ENCODE assay signal across 8 mouse cellular contexts in the genomic region with DNA sequence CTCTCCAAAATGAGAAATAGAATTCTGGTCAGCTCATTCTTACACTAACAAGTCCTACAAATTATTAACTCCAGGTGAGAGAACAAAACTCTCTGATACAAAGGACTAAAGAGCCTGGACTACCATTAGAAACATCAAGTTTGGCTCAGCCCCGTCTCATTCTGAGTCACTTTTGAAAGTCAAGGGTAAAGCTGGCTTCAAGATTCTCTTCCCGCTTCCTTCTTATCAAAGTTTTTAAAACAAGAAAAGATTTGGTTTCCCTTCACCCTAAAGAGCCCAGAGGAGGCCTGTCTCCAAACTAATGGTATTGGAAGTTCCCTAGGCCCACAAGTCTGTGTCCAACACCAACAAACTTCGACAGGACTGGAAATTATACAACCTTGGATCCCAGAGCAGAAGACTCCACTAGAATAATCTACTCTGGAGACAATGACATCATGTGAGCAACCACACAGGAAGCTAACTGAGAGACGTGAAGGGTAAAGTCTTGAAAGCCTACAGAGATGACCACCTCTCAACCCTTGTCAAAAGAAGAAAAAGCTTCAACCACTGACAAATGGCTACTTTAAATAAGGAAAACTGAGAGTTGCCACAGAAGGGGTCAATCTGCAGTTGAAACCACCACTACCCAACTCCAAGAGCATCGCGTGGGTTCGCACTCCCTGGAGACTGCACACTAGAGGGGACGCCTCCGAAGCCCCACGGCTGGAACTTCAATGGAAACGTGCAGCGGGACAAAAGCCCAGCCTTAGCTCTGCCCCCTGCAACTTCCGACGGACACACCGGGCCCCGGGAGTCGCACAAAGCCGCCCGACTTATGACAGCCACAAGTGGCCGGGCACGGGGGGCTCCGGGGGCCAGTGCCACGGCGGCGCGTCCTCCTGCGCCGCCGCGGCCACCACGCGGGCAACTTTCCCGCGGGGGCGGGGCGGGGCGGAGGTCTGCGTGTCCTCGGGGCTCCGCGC. TPM values are rescaled to one million over a fixed set of nuclear protein-coding genes. Genes with fewer than 3 reads are reported as not detected.
DNase-seq lines count a peak whose midpoint lies in the region; ATAC-seq and TF ChIP-seq lines count a peak whose summit lies in the region.

No protein-coding gene starts in this region.

- 11% methylated on average over 40 of the region's 41 CpGs for WGBS in hindbrain, embryonic 13.5 days
- 17% methylated on average over 37 of the region's 41 CpGs for WGBS in midbrain, embryonic 10.5 days

- no peaks in the 10 kb centered on the region for H3K27me3 ChIP-seq in hindbrain, embryonic 13.5 days
- H3K27me3 ChIP-seq in midbrain, embryonic 10.5 days (ENCODE audit: low read depth, poor library complexity, severe bottlenecking): peaks cover 15% of the 10 kb centered on the region

- H3K9ac ChIP-seq in hindbrain, embryonic 13.5 days: peak overlapping the region; percentile 90

- peaks cover 20% of the 10 kb centered on the region for H3K4me1 ChIP-seq in bone marrow macrophage, adult 2 months (ENCODE audit: control insufficient read depth, insufficient read depth, low read length)
- peaks cover 39% of the 10 kb centered on the region for H3K4me1 ChIP-seq in hindbrain, embryonic 13.5 days (replicated peaks)
- H3K4me1 ChIP-seq in midbrain, embryonic 10.5 days: peaks cover 37% of the 10 kb centered on the region

- H3K9me3 ChIP-seq in hindbrain, embryonic 13.5 days: no peaks in the 10 kb centered on the region
- H3K9me3 ChIP-seq in midbrain, embryonic 10.5 days (replicated peaks): peaks cover 4% of the 10 kb centered on the region; the same call in 1 of the 2 replicates

- no peaks in the 10 kb centered on the region for H3K36me3 ChIP-seq in hindbrain, embryonic 13.5 days
- H3K36me3 ChIP-seq in midbrain, embryonic 10.5 days: peaks cover 5% of the 10 kb centered on the region; the same call in 1 of the 2 replicates

- no peak for TF ChIP-seq POLR2A in bone marrow macrophage, adult 2 months (IDR thresholded peaks at IDR 0.05; ENCODE audit: borderline replicate concordance, low read depth, low read length)

- peak in 1 of 2 experiments; percentile 16 for DNase-seq in layer of hippocampus, adult 2 months (ENCODE audit: low spot score in 2 of 2)
- no peak for DNase-seq in layer of hippocampus, adult 9-11 months
- no peak for DNase-seq in midbrain, embryonic 10.5 days (ENCODE audit: low spot score)
- no peak for DNase-seq in urinary bladder, postnatal 25 days (ENCODE audit: low spot score)
- DNase-seq in left cerebral cortex, adult 9 months (ENCODE audit: low spot score in 2 of 2): no peak
- DNase-seq in gastrocnemius, adult 8-10 months (ENCODE audit: low spot score in 2 of 2): no peak

- peak overlapping the region; percentile 82 for H3K4me3 ChIP-seq in layer of hippocampus, adult 2 months
- peak overlapping the region; percentile 76 for H3K4me3 ChIP-seq in bone marrow macrophage, adult 2 months (ENCODE audit: insufficient read depth, low read length)
- peak overlapping the region; percentile 85 for H3K4me3 ChIP-seq in hindbrain, embryonic 13.5 days
- H3K4me3 ChIP-seq in midbrain, embryonic 10.5 days: peak overlapping the region; percentile 88

- peak; percentile 57 for ATAC-seq in hindbrain, embryonic 13.5 days (ENCODE audit: low FRiP score)

- no peak for TF ChIP-seq CTCF in layer of hippocampus, adult 2 months (conservative IDR thresholded peaks at IDR 0.05)
- TF ChIP-seq CTCF in bone marrow macrophage, adult 2 months (IDR thresholded peaks at IDR 0.05; ENCODE audit: low read depth, low read length): no peak

- H3K27ac ChIP-seq in layer of hippocampus, adult 2 months: peak overlapping the region; percentile 79
- peak overlapping the region; percentile 43 for H3K27ac ChIP-seq in bone marrow macrophage, adult 2 months (ENCODE audit: insufficient read depth, low read depth, low read length)
- H3K27ac ChIP-seq in hindbrain, embryonic 13.5 days: peak overlapping the region; percentile 87
- H3K27ac ChIP-seq in midbrain, embryonic 10.5 days (replicated peaks): peak overlapping the region; percentile 91

- peak overlapping the region; percentile 85 for H3K4me2 ChIP-seq in hindbrain, embryonic 13.5 days

RNA-seq across cellular contexts. Expression of a gene that starts 0.8 kb away (rescaled TPM):
- 10 to 100 TPM; 27.9 to 30.3 TPM for total RNA-seq in layer of hippocampus, adult 2 months (2021)
- polyA plus RNA-seq in bone marrow macrophage, adult 2 months (2012; ENCODE audit: insufficient read depth, insufficient read length, missing spikeins): 31.0 and 36.5 TPM in 2 replicates
- polyA plus RNA-seq in hindbrain, embryonic 13.5 days (2015; fragmentation: Nextera tagmentation; extraction: Ambion mirVana): 12.3 and 12.5 TPM in 2 replicates
- 16.3 and 18.0 TPM in 2 replicates for polyA plus RNA-seq in midbrain, embryonic 10.5 days (2016; fragmentation: Nextera tagmentation; extraction: Ambion mirVana)
- total RNA-seq in gastrocnemius, adult 8-10 months (2022): 10 to 100 TPM; 41.4 to 54.3 (median 46.9) TPM
